Mouse (Mus musculus): Measurements from ENCODE around the gene Fzd4. TPM values are rescaled to one million over a fixed set of nuclear protein-coding genes. Genes with fewer than 3 reads are reported as not detected.
A peak's percentile ranks its signal among the peaks of the same experiment; 100 is the strongest.

Fzd4 gene
- polyA plus RNA-seq, 1 experiment from 2014 or later = 3.5 TPM

GRCm38 (mm10) chr7:89388981-89389380 lies 15.2 kb upstream of the Fzd4 start:
- no peak for ATAC-seq
- WGBS (ENCODE audit: insufficient replicate concordance) = 69% methylated on average over 3 of the region's 3 CpGs
- no peaks in the 10 kb centered on the region for H3K27me3 ChIP-seq (replicated peaks)
- no peaks in the 10 kb centered on the region for H3K36me3 ChIP-seq
- H3K4me3 ChIP-seq = no peak overlapping the region
- H3K9me3 ChIP-seq (replicated peaks) = no peaks in the 10 kb centered on the region
- H3K27ac ChIP-seq = 0 out of 2 replicates have a peak overlapping the region, but pooled peaks have one; percentile 25
- H3K4me1 ChIP-seq = no peaks in the 10 kb centered on the region
- H3K9ac ChIP-seq = no peak overlapping the region
- H3K4me2 ChIP-seq = no peak overlapping the region

GRCm38 (mm10) chr7:89390660-89391059 lies 13.5 kb upstream of the Fzd4 start:
- H3K9ac ChIP-seq = no peak overlapping the region
- no peak for ATAC-seq
- H3K36me3 ChIP-seq = no peaks in the 10 kb centered on the region
- no peak overlapping the region for H3K27ac ChIP-seq
- H3K27me3 ChIP-seq (replicated peaks) = no peaks in the 10 kb centered on the region
- H3K4me2 ChIP-seq = no peak overlapping the region
- no peaks in the 10 kb centered on the region for H3K9me3 ChIP-seq (replicated peaks)
- H3K4me1 ChIP-seq = no peaks in the 10 kb centered on the region
- WGBS (ENCODE audit: insufficient replicate concordance) = 46% methylated on average over 2 of the region's 2 CpGs
- no peak overlapping the region for H3K4me3 ChIP-seq

GRCm38 (mm10) chr7:89391281-89391680 lies 12.9 kb upstream of the Fzd4 start:
- no peak overlapping the region for H3K4me3 ChIP-seq
- H3K9me3 ChIP-seq (replicated peaks) = no peaks in the 10 kb centered on the region
- no peak overlapping the region for H3K27ac ChIP-seq
- no peak for ATAC-seq
- no peak overlapping the region for H3K4me2 ChIP-seq
- no peaks in the 10 kb centered on the region for H3K36me3 ChIP-seq
- no peaks in the 10 kb centered on the region for H3K27me3 ChIP-seq (replicated peaks)
- WGBS (ENCODE audit: insufficient replicate concordance) = 77% methylated on average over 3 of the region's 3 CpGs
- no peaks in the 10 kb centered on the region for H3K4me1 ChIP-seq
- H3K9ac ChIP-seq = no peak overlapping the region

GRCm38 (mm10) chr7:89391831-89392230 lies 12.3 kb upstream of the Fzd4 start:
- no peak for ATAC-seq
- H3K36me3 ChIP-seq = no peaks in the 10 kb centered on the region

GRCm38 (mm10) chr7:89392388-89392787 lies 11.8 kb upstream of the Fzd4 start:
- no peak overlapping the region for H3K27ac ChIP-seq
- H3K4me3 ChIP-seq = no peak overlapping the region
- H3K4me1 ChIP-seq = no peaks in the 10 kb centered on the region
- H3K9ac ChIP-seq = no peak overlapping the region
- H3K4me2 ChIP-seq = no peak overlapping the region
- no peaks in the 10 kb centered on the region for H3K36me3 ChIP-seq
- no peaks in the 10 kb centered on the region for H3K9me3 ChIP-seq (replicated peaks)
- ATAC-seq = no peak
- H3K27me3 ChIP-seq (replicated peaks) = no peaks in the 10 kb centered on the region
- 66% methylated on average over 4 of the region's 4 CpGs for WGBS (ENCODE audit: insufficient replicate concordance)

More at GRCm38 (mm10) chr7:89391831-89392230, 12.3 kb upstream of the Fzd4 start:
- WGBS (ENCODE audit: insufficient replicate concordance) = 66% methylated on average over 4 of the region's 4 CpGs
- Histone ChIP-seq H3K4me3 (no peak overlapping the region), H3K9ac (no peak overlapping the region), H3K27me3 (replicated peaks) (no peaks in the 10 kb centered on the region), H3K9me3 (replicated peaks) (no peaks in the 10 kb centered on the region), H3K4me1 (no peaks in the 10 kb centered on the region), H3K27ac (no peak overlapping the region), H3K4me2 (no peak overlapping the region)

- H3K9ac ChIP-seq = no peak overlapping the region
- no peaks in the 10 kb centered on the region for H3K27me3 ChIP-seq (replicated peaks)
- no peak overlapping the region for H3K27ac ChIP-seq
- H3K36me3 ChIP-seq = no peaks in the 10 kb centered on the region
- H3K4me1 ChIP-seq = no peaks in the 10 kb centered on the region
- ATAC-seq = no peak
- WGBS (ENCODE audit: insufficient replicate concordance) = 87% methylated on average over 1 of the region's 1 CpGs
- H3K4me3 ChIP-seq = no peak overlapping the region
- no peaks in the 10 kb centered on the region for H3K9me3 ChIP-seq (replicated peaks)
- H3K4me2 ChIP-seq = no peak overlapping the region
Measured at GRCm38 (mm10) chr7:89392825-89393224, 11.3 kb upstream of the Fzd4 start.

- 0 out of 2 replicates have a peak, but pooled peaks cover 4% of the 10 kb centered on the region for H3K27me3 ChIP-seq (replicated peaks)
- no peak overlapping the region for H3K4me2 ChIP-seq
- H3K27ac ChIP-seq = no peak overlapping the region
- no peak for ATAC-seq
- 49% methylated on average over 1 of the region's 1 CpGs for WGBS (ENCODE audit: insufficient replicate concordance)
- no peak overlapping the region for H3K4me3 ChIP-seq
- H3K36me3 ChIP-seq = no peaks in the 10 kb centered on the region
- H3K4me1 ChIP-seq = no peaks in the 10 kb centered on the region
- no peaks in the 10 kb centered on the region for H3K9me3 ChIP-seq (replicated peaks)
- H3K9ac ChIP-seq = no peak overlapping the region
Measured at GRCm38 (mm10) chr7:89395399-89395798, 8.8 kb upstream of the Fzd4 start.

- Histone ChIP-seq H3K27ac (no peak overlapping the region), H3K4me3 (no peak overlapping the region), H3K36me3 (no peaks in the 10 kb centered on the region), H3K9me3 (replicated peaks) (no peaks in the 10 kb centered on the region), H3K4me2 (no peak overlapping the region), H3K27me3 (replicated peaks) (peaks cover 4% of the 10 kb centered on the region; the same call in 1 of the 2 replicates), H3K4me1 (no peaks in the 10 kb centered on the region), H3K9ac (no peak overlapping the region)
- WGBS (ENCODE audit: insufficient replicate concordance) = 45% methylated on average over 8 of the region's 8 CpGs
- ATAC-seq = no peak
Measured at GRCm38 (mm10) chr7:89396386-89396785, 7.8 kb upstream of the Fzd4 start.

GRCm38 (mm10) chr7:89397837-89398534 lies 6.2 kb upstream of the Fzd4 start:
- H3K4me2 ChIP-seq = no peak overlapping the region
- H3K9ac ChIP-seq = no peak overlapping the region
- H3K9me3 ChIP-seq (replicated peaks) = no peaks in the 10 kb centered on the region
- H3K4me3 ChIP-seq = no peak overlapping the region
- 63% methylated on average over 3 of the region's 3 CpGs for WGBS (ENCODE audit: insufficient replicate concordance)
- peaks cover 4% of the 10 kb centered on the region for H3K4me1 ChIP-seq
- H3K27ac ChIP-seq = no peak overlapping the region
- peaks cover 19% of the 10 kb centered on the region for H3K27me3 ChIP-seq (replicated peaks)
- no peaks in the 10 kb centered on the region for H3K36me3 ChIP-seq
- ATAC-seq = no peak

GRCm38 (mm10) chr7:89400721-89401120 lies 3.4 kb upstream of the Fzd4 start:
- Histone ChIP-seq H3K9me3 (replicated peaks) (no peaks in the 10 kb centered on the region), H3K4me3 (no peak overlapping the region), H3K36me3 (no peaks in the 10 kb centered on the region), H3K4me1 (peaks cover 23% of the 10 kb centered on the region), H3K27me3 (replicated peaks) (peaks cover 43% of the 10 kb centered on the region), H3K9ac (no peak overlapping the region), H3K4me2 (no peak overlapping the region), H3K27ac (no peak overlapping the region)
- no peak for ATAC-seq
- WGBS (ENCODE audit: insufficient replicate concordance) = 75% methylated on average over 2 of the region's 2 CpGs

- H3K27me3 ChIP-seq (replicated peaks) = peaks cover 48% of the 10 kb centered on the region
- no peak overlapping the region for H3K27ac ChIP-seq
- H3K4me1 ChIP-seq = peaks cover 23% of the 10 kb centered on the region
- H3K9me3 ChIP-seq (replicated peaks) = no peaks in the 10 kb centered on the region
- H3K4me2 ChIP-seq = no peak overlapping the region
- H3K9ac ChIP-seq = no peak overlapping the region
- H3K4me3 ChIP-seq = no peak overlapping the region
- no peaks in the 10 kb centered on the region for H3K36me3 ChIP-seq
- no peak for ATAC-seq
- WGBS (ENCODE audit: insufficient replicate concordance) = 59% methylated on average over 11 of the region's 11 CpGs
Measured at GRCm38 (mm10) chr7:89401136-89401858, 2.9 kb upstream of the Fzd4 start.

GRCm38 (mm10) chr7:89401936-89402335 lies 2.2 kb upstream of the Fzd4 start:
- H3K9ac ChIP-seq = no peak overlapping the region
- peaks cover under 1% of the 10 kb centered on the region; the same call in 1 of the 2 replicates for H3K36me3 ChIP-seq
- H3K27ac ChIP-seq = no peak overlapping the region
- no peaks in the 10 kb centered on the region for H3K9me3 ChIP-seq (replicated peaks)
- H3K27me3 ChIP-seq (replicated peaks) = peaks cover 50% of the 10 kb centered on the region
- no peak for ATAC-seq
- 50% methylated on average over 3 of the region's 3 CpGs for WGBS (ENCODE audit: insufficient replicate concordance)
- no peak overlapping the region for H3K4me3 ChIP-seq
- H3K4me1 ChIP-seq = peaks cover 23% of the 10 kb centered on the region
- H3K4me2 ChIP-seq = 0 out of 2 replicates have a peak overlapping the region, but pooled peaks have one; percentile 95
